Mouse (Mus musculus): Measurements from ENCODE around the gene 1600014C23Rik. TPM values are rescaled to one million over a fixed set of nuclear protein-coding genes. Genes with fewer than 3 reads are reported as not detected.

1600014C23Rik gene
- polyA plus RNA-seq, 1 experiment from 2014 or later: not detected

DNA sequence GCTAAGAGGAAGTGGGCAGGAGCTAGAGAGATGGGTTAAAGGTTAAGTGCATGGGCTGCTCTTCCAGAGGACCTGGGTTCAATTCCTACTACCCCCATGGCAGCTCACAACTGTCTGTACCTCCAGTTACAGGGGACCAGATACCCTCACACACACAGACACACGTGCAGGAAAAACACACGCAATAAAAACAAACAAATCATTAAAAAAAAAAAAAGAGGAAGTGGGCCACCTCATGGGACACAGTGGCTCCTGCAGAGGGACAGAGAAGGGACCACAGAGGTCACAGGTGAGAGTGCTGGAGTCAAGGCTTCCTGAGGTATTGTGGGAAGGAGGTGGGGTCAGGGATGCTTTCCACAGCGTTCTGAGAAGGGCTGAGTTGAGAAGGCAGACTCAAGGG, 22.1 kb downstream of the 1600014C23Rik start:
- Histone ChIP-seq H3K9ac (no peak overlapping the region), H3K4me1 (no peaks in the 10 kb centered on the region), H3K27ac (no peak overlapping the region), H3K4me3 (no peak overlapping the region), H3K27me3 (replicated peaks) (no peaks in the 10 kb centered on the region), H3K4me2 (replicated peaks) (no peak overlapping the region), H3K36me3 (no peaks in the 10 kb centered on the region), H3K9me3 (no peaks in the 10 kb centered on the region)
- ATAC-seq (ENCODE audit: low FRiP score, low read depth): no peak
- 71% methylated on average over 3 of the region's 3 CpGs for WGBS

GRCm38 (mm10) chr17:45710407-45710806, 23.2 kb downstream of the 1600014C23Rik start:
- Histone ChIP-seq H3K4me3 (no peak overlapping the region), H3K27me3 (replicated peaks) (no peaks in the 10 kb centered on the region), H3K4me2 (replicated peaks) (no peak overlapping the region), H3K9ac (no peak overlapping the region), H3K9me3 (no peaks in the 10 kb centered on the region), H3K27ac (no peak overlapping the region), H3K4me1 (no peaks in the 10 kb centered on the region), H3K36me3 (no peaks in the 10 kb centered on the region)
- 85% methylated on average over 8 of the region's 8 CpGs for WGBS
- ATAC-seq (ENCODE audit: low FRiP score, low read depth): no peak

DNA sequence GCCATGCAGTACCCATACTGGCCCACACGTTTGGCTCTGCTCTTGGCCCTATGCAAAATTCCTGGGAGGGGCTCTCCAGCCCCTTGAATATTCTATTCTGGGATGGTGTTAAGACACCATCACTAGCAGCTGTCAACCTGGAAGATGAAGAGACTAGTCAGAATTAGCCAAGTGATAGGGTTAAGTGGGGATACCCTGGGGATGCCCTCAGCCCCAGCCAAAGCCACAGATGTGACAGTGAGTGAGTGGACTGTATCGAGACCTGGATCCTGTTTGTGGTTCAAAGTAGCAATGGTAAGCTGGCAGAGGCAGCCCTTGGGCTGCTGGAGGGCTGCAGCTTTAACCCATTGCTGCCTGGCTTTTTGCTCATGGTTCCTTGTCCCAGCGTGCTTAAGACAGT, 23.8 kb downstream of the 1600014C23Rik start:
- Histone ChIP-seq H3K36me3 (no peaks in the 10 kb centered on the region), H3K27ac (no peak overlapping the region), H3K4me1 (no peaks in the 10 kb centered on the region), H3K9ac (no peak overlapping the region), H3K27me3 (replicated peaks) (no peaks in the 10 kb centered on the region), H3K4me3 (no peak overlapping the region), H3K4me2 (replicated peaks) (no peak overlapping the region), H3K9me3 (no peaks in the 10 kb centered on the region)
- no peak for ATAC-seq (ENCODE audit: low FRiP score, low read depth)
- WGBS: 49% methylated on average over 3 of the region's 3 CpGs

DNA sequence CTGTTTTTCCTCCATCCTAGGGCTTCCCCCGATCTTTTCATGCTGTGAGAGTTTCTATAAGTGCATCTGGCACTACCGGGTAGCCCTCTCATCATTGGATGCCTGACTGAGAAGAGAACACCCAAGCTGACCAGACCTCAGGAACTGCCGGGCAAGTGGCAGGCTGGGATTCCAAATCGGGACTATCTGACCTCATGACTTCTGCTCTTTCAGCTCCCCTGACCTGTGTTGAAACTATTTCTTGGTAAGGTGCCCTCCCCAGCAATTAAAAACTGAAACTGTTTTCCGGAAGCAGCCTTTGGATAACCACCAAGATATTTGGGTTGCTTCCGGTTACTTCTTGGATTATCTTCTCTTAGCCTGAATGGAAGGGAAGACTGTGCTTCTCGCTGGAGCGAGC, 25.5 kb downstream of the 1600014C23Rik start:
- H3K36me3 ChIP-seq: no peaks in the 10 kb centered on the region
- 91% methylated on average over 8 of the region's 8 CpGs for WGBS
- H3K9ac ChIP-seq: no peak overlapping the region
- H3K27ac ChIP-seq: no peak overlapping the region
- no peaks in the 10 kb centered on the region for H3K4me1 ChIP-seq
- H3K4me2 ChIP-seq (replicated peaks): no peak overlapping the region
- no peaks in the 10 kb centered on the region for H3K27me3 ChIP-seq (replicated peaks)
- ATAC-seq (ENCODE audit: low FRiP score, low read depth): no peak
- no peak overlapping the region for H3K4me3 ChIP-seq
- H3K9me3 ChIP-seq: no peaks in the 10 kb centered on the region

DNA sequence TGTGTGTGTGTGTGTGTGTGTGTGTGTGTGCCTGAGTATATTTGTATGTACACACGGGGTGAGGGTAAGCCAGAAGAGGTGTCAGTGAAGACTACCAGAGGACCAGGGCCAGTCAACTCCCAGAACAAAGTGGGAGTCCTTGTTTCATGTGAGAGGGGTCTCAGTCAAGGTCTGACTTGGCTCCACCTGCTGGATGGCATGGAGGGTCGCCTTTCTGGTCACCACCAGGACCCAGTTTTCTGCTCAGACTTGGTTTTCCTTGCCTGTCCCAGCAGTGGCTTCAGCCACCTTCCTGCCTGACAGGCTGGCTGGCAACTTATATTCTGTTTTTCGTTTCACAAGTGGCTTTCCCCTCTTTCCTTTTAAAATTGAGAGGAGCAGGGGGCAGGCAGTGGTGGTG, 26.3 kb downstream of the 1600014C23Rik start:
- Histone ChIP-seq H3K4me1 (no peaks in the 10 kb centered on the region), H3K27me3 (replicated peaks) (no peaks in the 10 kb centered on the region), H3K4me2 (replicated peaks) (no peak overlapping the region), H3K9ac (no peak overlapping the region), H3K36me3 (no peaks in the 10 kb centered on the region), H3K9me3 (no peaks in the 10 kb centered on the region), H3K4me3 (no peak overlapping the region), H3K27ac (no peak overlapping the region)
- ATAC-seq (ENCODE audit: low FRiP score, low read depth): no peak
- WGBS: 43% methylated on average over 3 of the region's 3 CpGs

DNA sequence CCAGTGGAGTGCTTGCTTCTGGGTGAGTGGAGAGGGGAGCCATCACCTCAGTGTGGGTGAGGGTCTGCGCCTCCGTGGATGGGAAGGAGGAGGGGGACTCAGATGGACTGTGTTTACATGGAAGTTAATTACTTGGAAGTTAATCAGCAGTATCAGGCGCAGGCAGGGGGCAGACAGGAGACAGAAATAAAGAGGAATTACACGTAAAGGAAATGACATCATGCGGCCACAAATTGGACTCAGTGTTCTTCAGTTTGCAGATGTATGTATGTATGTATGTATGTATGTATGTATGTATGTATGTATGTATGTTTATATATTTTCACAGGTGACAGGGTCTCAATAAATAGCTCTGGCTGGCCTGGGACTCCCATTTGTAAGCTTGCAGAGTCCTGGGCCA, 26.8 kb downstream of the 1600014C23Rik start:
- Histone ChIP-seq H3K4me2 (replicated peaks) (no peak overlapping the region), H3K9ac (no peak overlapping the region), H3K27ac (no peak overlapping the region), H3K9me3 (no peaks in the 10 kb centered on the region), H3K4me1 (no peaks in the 10 kb centered on the region), H3K4me3 (no peak overlapping the region), H3K27me3 (replicated peaks) (no peaks in the 10 kb centered on the region), H3K36me3 (no peaks in the 10 kb centered on the region)
- ATAC-seq (ENCODE audit: low FRiP score, low read depth): no peak
- WGBS: 74% methylated on average over 5 of the region's 5 CpGs

DNA sequence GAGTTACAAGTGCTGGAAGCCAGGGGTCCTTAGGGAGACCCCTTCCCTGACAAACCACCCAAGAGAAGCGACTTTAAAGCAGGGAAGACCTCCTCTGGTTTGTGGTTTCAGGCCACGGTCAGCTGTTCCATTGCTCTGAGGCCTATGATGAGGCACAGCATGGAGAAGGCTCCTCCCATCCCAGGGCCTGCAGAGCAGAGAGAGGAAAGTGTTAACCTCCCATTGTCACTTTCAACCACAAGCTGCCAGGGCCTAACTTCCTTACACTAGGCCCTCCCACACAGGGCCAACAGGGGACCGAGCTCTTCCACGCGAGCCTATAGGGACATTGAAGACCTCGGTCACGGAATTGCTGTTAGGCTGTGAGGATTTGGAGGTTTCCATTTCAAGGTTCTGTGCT, 30.5 kb downstream of the 1600014C23Rik start:
- no peaks in the 10 kb centered on the region for H3K27me3 ChIP-seq (replicated peaks)
- no peaks in the 10 kb centered on the region for H3K9me3 ChIP-seq
- no peak overlapping the region for H3K9ac ChIP-seq
- no peaks in the 10 kb centered on the region for H3K4me1 ChIP-seq
- ATAC-seq (ENCODE audit: low FRiP score, low read depth): no peak
- H3K36me3 ChIP-seq: peaks cover 6% of the 10 kb centered on the region; the same call in 1 of the 2 replicates
- H3K27ac ChIP-seq: no peak overlapping the region
- 69% methylated on average over 7 of the region's 7 CpGs for WGBS
- no peak overlapping the region for H3K4me2 ChIP-seq (replicated peaks)
- H3K4me3 ChIP-seq: no peak overlapping the region

DNA sequence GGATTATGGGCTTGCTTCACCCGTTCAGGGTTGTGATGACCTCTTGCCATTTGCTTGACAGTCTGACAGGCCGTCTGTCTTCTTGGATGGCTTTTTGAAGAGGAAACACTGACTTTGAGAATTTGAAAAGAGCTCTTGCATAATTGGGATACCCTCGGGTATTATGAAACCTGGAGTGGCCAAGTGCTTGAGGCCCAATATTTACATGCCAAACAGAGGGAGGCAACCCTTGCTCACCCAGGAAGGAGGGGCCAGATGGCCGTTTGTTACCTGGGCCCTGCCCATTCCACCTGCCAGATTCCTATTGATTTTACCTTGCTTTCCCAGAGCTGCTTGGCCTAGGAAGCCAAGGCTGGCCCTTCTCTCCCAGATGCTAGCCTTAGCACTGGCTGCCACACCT, 31.4 kb downstream of the 1600014C23Rik start:
- H3K9me3 ChIP-seq: no peaks in the 10 kb centered on the region
- WGBS: 54% methylated on average over 4 of the region's 4 CpGs
- no peak overlapping the region for H3K27ac ChIP-seq
- H3K27me3 ChIP-seq (replicated peaks): no peaks in the 10 kb centered on the region
- H3K4me2 ChIP-seq (replicated peaks): no peak overlapping the region
- no peak overlapping the region for H3K4me3 ChIP-seq
- no peak for ATAC-seq (ENCODE audit: low FRiP score, low read depth)
- peaks cover 13% of the 10 kb centered on the region; the same call in 1 of the 2 replicates for H3K36me3 ChIP-seq
- no peaks in the 10 kb centered on the region for H3K4me1 ChIP-seq
- H3K9ac ChIP-seq: no peak overlapping the region

DNA sequence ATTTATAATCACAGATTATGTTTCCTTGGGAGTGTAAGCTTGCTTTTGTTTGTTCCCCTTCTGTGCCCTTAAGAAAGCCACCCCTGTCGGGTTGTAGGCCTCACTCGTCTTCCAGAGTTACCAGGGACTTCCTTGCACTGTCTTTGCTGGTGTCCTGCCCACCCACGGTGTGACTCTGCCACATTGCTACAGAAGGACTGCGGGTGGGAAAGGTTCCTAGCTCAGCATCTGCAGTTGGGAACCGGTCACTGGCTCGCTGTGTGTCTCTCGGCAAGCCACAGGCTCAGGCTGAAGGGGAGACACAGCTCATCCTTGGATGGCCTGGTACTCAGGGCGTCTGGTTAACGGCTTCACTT, 32.4 kb downstream of the 1600014C23Rik start:
- WGBS: 79% methylated on average over 9 of the region's 9 CpGs
- Histone ChIP-seq H3K4me1 (no peaks in the 10 kb centered on the region), H3K4me2 (replicated peaks) (no peak overlapping the region), H3K36me3 (peaks cover 19% of the 10 kb centered on the region; the same call in 1 of the 2 replicates), H3K27me3 (replicated peaks) (no peaks in the 10 kb centered on the region), H3K27ac (no peak overlapping the region), H3K4me3 (no peak overlapping the region), H3K9ac (no peak overlapping the region), H3K9me3 (no peaks in the 10 kb centered on the region)
- ATAC-seq (ENCODE audit: low FRiP score, low read depth): no peak

DNA sequence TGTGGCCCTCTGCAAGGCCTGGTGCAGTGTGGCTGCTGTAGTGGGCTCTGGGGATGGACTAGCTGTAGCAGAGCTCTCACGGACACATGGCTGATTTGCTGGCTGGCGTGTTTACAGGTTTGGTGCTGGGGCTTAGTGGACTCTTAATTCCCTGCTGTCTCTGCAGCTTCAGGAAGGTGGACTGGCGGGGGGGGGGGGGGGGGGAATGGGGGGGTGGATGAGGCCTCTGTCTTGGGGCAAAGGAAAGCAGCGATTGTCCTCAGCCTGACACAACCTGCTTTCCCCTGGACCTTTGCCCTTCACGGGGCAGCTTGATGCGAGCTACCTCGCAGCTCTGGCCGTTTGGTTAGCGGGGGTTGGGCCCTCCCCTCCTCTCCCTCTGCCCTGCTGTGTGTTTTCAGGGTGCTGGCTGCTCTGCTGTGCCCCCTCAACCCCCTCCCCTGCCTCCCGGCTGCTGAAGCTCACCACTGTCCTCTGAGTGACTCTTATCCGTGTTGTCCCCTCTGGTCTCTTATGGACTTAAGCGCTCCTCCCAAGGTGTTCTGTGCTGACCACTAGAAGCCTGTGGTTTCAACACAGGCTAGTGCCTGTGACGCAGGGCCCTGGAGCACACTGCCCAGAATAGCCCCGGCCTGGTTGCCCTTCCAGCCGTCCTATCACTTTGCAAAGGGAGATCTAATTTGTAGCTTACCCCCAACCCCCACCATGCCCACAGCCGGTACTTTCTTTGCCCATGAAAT, 33.0 kb downstream of the 1600014C23Rik start:
- H3K4me1 ChIP-seq: no peaks in the 10 kb centered on the region
- no peak overlapping the region for H3K9ac ChIP-seq
- no peak overlapping the region for H3K4me3 ChIP-seq
- no peak for ATAC-seq (ENCODE audit: low FRiP score, low read depth)
- no peaks in the 10 kb centered on the region for H3K27me3 ChIP-seq (replicated peaks)
- H3K9me3 ChIP-seq: no peaks in the 10 kb centered on the region
- H3K4me2 ChIP-seq (replicated peaks): no peak overlapping the region
- no peak overlapping the region for H3K27ac ChIP-seq
- WGBS: 64% methylated on average over 12 of the region's 16 CpGs
- H3K36me3 ChIP-seq: peaks cover 19% of the 10 kb centered on the region; the same call in 1 of the 2 replicates

DNA sequence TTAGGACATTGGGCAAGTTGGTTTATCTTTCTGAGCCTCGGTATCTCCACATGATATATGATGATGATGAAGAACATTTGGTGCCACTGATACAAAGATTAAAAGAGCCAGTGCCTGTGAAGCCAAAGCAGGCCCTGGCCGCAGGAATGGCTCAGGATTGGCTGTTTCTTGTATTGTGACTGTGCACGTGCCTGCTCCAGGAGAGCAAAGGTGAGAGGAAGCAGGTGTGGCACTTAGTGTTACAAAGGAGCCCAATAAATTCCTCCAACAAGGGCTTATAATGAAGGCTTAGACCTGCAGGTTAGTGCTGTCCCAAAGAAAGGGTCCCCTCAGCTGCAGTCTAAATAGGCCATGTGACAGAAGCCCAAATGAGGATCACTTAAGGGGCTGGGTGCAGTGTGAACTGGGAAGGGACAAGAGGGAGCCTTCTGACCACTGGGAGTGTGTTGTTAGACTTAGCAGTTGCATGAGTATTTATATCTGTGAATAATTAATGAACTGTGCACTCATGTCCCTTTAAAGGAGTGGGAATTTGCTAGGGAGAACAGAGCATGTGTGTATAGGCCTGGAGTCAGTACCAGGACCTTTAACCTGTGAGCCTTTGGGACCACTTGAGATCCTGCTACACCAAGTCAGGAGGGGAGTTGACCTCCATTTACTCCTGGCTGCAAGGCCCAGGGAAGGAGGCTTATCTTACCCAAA, 34.5 kb downstream of the 1600014C23Rik start:
- Histone ChIP-seq H3K9ac (no peak overlapping the region), H3K4me1 (no peaks in the 10 kb centered on the region), H3K9me3 (no peaks in the 10 kb centered on the region), H3K4me2 (replicated peaks) (no peak overlapping the region), H3K27me3 (replicated peaks) (no peaks in the 10 kb centered on the region), H3K4me3 (no peak overlapping the region), H3K27ac (no peak overlapping the region), H3K36me3 (peaks cover 19% of the 10 kb centered on the region; the same call in 1 of the 2 replicates)
- ATAC-seq (ENCODE audit: low FRiP score, low read depth): no peak
- 88% methylated on average over 3 of the region's 3 CpGs for WGBS

DNA sequence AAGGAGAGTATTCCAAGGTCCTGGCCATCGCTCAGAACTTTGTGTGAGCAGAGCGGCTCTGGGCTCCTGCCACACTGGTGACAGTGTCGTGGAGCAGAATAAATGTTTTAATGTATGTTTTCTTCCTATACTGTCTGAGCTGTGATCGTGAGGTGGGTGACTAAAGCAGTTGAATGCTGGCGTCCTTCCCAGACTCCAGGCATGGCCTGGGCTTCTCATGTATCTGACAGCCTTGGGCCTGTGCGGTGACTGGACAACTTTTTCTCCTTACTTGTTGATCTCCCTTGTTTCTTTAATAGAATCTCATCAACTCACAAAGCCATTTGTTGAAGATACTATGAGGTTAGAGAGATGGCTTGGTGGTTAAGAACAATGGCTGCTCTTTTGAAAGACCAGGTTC, 35.3 kb downstream of the 1600014C23Rik start:
- no peak overlapping the region for H3K4me3 ChIP-seq
- no peaks in the 10 kb centered on the region for H3K27me3 ChIP-seq (replicated peaks)
- H3K4me2 ChIP-seq (replicated peaks): no peak overlapping the region
- peaks cover 19% of the 10 kb centered on the region; the same call in 1 of the 2 replicates for H3K36me3 ChIP-seq
- H3K4me1 ChIP-seq: no peaks in the 10 kb centered on the region
- 94% methylated on average over 6 of the region's 6 CpGs for WGBS
- no peak overlapping the region for H3K27ac ChIP-seq
- H3K9ac ChIP-seq: no peak overlapping the region
- no peaks in the 10 kb centered on the region for H3K9me3 ChIP-seq
- no peak for ATAC-seq (ENCODE audit: low FRiP score, low read depth)

DNA sequence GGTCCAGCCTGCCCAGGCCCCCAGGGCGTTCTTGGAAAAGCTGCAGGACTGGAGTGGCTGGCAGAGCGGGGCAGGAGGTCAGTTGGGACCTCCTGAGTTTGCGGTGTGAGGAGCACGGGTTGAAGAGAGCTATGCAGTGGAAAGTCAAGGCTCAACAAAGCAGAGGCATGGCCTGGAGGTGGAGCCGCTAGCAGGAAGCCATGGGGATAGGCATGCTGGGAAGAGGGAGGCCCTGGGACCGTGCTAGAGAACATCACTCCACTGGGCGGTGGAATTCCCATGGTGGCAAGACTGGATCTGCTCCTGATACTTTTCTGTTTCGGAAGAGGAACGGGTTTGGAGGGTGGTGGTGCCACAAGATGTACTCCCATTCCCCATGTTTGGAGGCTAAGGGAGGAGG, 36.7 kb downstream of the 1600014C23Rik start:
- peaks cover 19% of the 10 kb centered on the region; the same call in 1 of the 2 replicates for H3K36me3 ChIP-seq
- no peak overlapping the region for H3K27ac ChIP-seq
- 92% methylated on average over 9 of the region's 9 CpGs for WGBS
- no peak overlapping the region for H3K4me3 ChIP-seq
- no peak overlapping the region for H3K9ac ChIP-seq
- H3K9me3 ChIP-seq: no peaks in the 10 kb centered on the region
- no peak overlapping the region for H3K4me2 ChIP-seq (replicated peaks)
- ATAC-seq (ENCODE audit: low FRiP score, low read depth): no peak
- no peaks in the 10 kb centered on the region for H3K27me3 ChIP-seq (replicated peaks)
- H3K4me1 ChIP-seq: no peaks in the 10 kb centered on the region
